Mouse (Mus musculus) right cerebral cortex, postnatal 36 days (tissue): ENCODE results near the gene Tbc1d13.

ENCODE experiments used
- DNase-seq, 2 experiments: peaks; one replicate each; pipeline ENCODE4 v3.0.0; 2022; ENCODE audit warnings: low spot score in 2 of 2, mixed read lengths in 1 of 2

The Tbc1d13 gene

DNA sequence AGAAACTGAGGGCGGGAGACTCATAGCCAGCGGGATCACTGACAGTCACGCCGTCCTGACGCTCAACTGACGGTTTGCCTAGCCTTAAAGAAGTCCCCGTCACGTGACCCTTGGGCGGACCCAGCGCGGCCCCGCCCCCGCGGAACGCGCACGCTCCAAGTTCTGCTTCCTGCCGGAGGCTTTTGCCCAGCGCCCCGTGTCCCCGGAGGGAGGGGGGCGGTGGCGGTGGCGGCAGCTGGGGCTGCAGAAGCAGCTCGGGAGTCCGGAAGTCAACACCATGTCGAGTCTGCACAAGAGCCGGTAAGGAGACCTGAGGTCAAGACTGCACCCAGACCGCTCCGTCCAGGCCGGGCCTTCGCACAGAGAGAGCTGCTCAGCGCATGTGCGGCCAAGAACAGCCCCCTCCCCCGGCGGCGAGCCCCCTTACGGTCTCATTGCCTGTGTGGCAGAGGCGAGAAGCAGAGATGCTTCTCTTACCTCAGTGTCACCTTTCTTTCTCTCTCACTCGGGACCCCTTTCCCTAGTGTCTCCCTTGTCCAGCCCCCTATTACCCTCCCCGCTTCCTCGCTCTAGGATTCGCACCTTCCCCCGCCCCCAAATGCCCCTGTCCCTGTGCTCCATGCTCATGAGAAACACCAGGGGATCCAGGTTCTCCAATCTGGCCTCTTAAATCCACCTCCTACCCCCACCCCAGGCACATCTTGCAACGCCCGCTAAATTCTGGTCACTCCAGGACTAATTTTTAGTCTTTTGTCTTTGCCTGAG is at the start of gene Tbc1d13:
Gene Tbc1d13, plus strand, starts transcription at position 134 of the 765 bp plus-strand sequence.
- DNase-seq: peak; percentile 96 to 97

DNA sequence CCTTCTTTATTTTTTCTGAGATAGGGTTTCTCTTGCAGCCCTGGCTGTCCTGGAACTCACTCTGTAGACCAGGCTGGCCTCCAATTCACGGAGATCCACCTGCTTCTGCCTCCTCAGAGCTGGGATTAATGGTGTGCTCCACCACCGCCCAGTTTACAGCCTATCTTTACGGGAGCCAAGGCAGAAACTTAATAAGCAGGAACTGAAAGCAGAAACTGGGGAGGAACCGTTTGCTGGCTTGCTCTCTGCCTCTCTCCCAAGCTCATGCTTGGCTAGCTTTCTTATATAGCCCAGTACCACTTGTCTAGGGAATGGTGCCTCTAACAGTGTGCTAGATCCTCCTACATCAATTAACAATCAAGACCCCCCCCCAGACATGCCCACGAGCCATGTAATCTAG is 49.4 kb upstream of the Tbc1d13 start:
- DNase-seq: no peak

DNA sequence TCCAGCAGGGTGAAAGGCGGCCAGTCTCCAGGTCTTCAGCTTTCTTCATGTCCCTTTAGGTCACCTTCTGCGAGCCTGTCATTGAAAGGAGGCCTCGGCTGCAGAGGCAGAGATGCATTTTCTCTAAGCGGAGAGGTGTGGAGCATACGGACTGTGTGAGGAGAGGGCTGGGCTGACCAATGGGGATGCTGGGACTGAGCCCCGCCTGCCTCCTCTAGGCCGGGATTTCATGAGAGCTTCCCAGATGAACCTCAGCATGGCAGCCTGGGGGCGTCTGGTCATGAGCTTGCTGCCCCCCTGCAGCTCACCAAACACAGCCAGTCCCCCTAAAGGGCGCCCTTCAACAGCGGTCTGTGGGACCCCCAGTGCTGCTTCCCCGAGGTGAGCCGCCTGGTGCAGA is 48.9 kb upstream of the Tbc1d13 start:
- DNase-seq: no peak

DNA sequence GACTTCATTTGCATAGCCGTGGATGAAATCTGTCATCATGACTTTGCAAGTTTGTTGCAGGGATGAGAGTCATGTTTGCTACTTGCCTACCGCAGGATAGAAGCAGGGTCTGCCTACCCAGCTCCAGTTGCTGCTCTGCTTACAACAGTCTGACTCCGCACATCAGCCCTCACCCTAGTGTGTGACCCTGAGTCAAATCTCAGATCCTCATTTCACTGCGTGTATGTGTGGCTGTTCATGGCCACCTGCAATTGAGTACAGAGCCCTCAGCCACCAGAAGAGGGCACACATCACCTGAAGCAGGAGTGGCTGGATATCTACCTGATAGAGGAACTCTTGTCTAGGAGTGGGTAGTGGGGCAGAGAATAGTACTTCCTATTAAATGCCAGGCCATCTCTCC is 46.2 kb upstream of the Tbc1d13 start:
- DNase-seq: no peak

DNA sequence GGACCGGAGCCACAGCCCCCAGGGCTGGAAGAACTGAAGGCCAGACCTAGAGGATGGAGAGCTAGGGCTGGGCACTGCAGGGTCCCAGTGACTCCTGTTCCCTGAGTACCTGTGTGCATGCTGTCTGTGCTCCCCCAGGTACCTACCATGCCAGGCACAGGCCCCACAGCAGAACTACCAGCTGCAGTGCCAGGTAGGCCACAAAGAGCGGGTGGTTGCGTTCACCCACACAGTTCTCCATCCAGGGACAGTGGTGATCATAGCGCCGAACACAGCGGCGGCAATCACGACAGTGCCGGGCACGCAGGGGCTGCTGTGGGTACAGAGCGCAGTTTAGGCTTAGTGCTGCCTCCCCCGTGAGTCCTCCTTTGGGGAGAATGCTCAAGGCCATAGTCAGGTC is 42.0 kb upstream of the Tbc1d13 start:
- DNase-seq: no peak

DNA sequence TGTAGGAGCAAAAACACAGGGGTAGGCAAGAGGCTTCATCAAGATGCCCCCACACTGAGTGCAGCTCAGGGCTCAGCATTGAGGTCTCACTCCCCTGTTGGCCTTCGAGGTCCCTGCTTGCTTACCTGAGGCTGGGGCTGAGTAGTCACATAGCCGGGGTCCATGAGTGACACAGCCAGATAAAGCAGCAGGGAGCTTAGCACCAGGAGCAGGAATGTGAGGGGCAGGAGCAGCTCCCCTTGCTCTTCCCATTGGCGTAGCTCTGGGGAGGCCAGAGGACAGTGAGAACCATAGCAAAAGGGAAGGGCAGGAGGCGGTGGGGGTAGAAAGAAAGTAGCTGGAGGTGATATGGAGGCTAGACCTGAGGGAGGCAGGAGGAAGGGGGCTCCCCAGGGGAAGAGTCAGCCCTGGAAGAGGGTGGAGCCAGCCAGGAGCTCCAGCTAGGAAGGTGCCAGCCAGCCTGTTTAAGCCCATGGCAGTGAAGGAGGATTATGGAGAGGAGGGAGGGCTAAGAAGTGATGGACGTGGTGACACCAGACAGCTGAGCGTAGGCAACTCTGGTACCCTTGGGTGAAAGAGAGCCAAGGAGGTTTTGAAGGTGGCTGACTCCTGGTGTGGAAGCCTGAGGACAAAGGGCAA is 41.1 kb upstream of the Tbc1d13 start:
- DNase-seq: no peak

DNA sequence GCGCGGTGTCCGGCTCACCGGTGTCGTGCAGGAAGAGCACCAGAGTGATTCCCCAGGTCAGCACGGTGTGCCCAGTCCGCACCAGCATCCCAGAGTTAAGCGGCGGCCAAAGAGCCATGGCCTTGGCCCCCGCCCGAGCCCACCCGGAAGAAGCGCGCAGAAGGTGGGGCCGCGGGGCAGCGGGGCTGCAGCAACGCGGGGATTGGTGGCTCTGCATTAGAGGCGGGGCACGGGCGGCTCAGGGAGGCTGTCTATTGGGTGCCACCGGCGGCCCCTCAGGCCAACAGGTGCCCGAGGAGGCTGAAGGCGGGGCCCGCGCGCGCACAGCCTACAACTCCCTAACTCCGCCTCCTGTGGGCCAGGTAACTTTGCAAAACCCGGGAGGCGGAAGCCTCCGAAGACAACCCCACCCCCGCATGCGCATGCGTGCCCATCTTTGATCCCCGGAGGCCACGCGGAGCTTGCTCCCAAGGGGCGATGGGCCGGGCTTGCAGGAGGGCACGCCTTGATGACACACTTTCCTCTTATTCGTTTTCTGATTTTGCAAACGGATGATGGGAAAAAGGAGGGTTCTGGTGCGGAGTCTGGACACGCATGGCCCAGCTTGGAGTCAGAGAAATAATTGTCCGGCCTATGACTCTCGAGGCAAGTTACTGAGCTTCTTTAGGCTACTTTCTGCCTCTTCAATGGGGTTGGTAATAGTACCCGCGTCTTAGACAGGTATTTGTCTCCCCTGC is 39.9 kb upstream of the Tbc1d13 start, which contains the start of gene Zdhhc12:
Gene Zdhhc12, minus strand, starts transcription at position 178 of the 737 bp plus-strand sequence.
- DNase-seq: peak; percentile 91 to 92

DNA sequence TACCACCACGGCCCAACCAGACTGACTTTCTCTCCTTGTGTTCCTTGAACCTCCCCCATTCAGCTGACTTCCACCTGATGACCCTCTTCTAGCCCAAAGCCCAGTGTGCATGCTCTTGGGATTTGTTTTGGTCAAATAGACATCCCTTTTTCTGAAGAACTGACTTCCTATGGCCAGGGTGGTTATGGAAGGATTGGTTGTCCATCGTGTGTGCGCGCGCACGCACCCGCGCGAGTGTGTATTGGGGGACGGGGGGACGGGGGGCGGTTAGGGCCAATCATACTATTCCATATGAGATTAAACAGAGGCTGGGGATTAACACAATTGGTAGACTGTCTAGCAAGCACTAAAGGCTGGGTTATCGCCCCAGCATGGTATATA is 39.3 kb upstream of the Tbc1d13 start:
- no peak for DNase-seq

DNA sequence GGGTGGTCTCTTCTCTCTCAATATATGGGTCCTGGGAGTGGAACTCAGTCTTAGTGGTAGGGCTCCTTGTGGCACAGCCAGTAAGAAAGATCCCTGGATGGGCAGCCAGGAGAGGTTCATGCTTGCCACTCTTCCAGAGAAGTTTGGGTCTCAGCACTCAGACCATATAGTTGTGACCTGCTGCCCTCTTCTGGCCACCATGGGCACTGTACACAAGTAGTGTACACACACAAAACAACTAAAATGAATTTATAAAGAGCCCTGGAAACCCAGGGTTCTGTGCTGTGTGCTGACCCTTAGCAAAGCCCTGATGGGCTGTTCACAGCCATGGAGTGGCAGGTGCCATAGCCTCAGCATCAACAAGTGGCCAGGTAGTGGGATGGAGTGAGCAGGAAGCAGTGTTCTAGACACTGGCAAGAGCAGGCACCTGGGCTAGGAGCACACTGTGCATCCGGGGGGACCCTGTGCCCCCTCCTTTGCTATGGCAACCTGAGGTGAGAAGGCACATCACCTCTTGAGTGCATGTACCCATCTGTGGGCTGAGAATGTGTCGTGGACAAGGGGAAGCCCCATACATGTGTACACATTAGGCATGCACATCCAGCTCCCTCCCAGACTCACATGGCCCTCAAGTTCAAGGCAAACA is 37.5 kb upstream of the Tbc1d13 start:
- no peak for DNase-seq

DNA sequence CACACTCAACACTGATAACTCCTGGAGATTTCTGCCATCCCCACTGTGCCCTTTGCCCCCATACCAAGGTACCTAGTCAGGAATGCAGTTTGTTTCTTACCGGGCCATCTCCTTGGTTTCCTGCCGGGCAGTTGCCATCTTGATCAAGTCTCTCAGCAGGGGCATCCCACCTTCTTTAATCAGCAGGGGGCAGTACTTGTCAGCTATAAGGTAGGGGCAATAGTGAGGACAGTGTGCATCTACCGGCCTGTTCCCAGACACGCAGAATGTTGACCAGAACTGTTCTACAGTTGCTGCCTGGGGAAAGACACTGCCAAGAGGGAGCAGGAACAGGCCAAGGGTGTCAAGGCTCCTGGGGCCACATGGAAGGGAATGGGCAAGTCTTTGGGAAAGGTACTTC is 33.3 kb upstream of the Tbc1d13 start:
- no peak for DNase-seq

DNA sequence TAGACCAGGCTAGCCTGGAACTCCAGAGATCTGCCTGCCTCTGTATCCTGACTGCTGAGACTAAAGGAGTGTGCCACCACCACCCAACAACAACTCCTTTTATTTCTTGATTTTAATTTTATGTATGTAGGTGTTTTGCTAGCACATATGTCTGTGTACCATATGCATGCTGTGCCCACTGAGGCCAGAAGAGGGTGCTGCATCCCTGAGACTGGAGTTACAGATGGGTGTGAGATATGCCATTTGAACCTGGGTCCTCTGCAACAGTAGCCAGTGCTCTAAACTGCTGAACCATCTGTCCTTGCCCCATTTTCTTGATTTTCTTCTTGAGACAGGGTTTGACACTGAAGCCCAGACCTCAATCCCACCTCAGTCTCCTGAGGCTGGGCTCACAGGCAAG is 27.2 kb upstream of the Tbc1d13 start:
- no peak for DNase-seq

DNA sequence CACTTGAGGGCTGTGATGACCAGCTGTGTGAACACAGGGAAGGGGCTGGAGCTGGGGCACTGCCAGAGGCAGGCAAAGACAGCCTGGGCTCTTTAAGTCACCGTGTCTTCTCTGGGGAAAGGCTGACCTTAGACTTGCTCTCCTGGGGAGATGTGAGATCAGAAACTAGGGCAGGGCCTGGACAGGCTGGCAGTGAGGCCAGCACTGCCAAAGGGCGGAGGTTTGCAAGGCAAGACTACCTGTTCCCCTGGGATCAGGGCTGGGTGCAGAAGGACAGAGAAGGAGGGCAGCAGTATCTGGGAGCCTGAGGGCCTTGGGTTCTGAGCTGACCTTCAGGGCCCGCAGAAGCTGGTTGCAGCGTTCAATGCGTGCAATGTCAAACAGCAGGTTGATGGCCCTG is 25.9 kb upstream of the Tbc1d13 start:
- no peak for DNase-seq

DNA sequence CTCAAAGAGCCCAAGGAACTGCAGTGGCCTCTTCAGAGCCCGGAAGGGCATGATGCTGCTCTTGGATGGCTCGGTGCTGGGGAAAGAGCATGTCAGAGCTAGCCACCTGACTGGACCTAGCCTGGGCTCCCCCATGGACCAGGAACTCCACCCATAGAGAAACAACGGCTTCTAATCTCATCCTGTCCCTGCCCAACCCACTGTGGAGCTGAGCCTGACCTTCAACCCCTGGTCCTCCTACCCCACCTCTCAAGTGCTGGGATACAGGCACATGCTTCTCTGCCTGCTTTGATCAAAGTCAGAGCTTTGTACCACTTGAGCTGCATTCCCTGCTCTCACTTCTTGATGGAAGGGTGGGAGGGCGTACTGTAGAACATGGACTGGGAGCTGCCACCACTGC is 25.3 kb upstream of the Tbc1d13 start:
- DNase-seq: no peak

DNA sequence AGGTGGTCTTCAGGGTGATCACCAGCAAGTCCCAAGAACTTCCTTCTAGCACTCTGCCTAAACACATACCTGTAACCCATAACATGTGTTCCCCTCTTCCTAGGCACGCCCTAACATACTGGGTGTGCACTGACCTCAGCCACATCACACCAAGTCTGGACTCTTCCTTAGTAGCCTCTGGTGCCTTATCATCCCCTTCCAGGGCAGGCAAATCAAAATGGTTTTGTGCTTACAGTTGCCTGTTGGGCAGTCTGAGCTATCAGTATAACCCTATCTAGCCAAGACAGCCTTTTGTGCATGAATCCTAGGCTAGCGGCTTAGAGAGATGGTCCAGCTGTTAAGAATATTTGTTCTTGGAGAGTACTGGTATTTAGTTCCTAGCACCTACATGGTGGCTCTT is 22.0 kb upstream of the Tbc1d13 start:
- no peak for DNase-seq

DNA sequence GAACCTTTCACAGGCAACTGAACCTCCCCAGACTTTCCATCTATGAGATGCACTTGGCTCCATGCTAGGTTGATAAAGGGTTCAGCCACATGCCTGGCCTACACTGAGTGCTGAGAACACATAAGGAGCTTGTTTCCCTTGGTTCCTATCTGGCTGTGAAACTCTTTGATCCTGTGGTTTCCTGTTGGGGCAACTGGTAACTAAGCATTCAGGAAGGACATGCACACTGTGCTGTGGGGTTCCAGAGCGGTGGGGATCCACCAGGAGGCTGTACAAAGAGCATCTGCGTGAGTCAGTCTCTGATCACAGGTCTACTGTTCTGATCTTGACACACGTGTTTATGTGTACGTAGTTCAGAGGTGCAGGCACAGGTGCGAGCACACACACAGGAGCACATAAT is 21.0 kb upstream of the Tbc1d13 start:
- no peak for DNase-seq

DNA sequence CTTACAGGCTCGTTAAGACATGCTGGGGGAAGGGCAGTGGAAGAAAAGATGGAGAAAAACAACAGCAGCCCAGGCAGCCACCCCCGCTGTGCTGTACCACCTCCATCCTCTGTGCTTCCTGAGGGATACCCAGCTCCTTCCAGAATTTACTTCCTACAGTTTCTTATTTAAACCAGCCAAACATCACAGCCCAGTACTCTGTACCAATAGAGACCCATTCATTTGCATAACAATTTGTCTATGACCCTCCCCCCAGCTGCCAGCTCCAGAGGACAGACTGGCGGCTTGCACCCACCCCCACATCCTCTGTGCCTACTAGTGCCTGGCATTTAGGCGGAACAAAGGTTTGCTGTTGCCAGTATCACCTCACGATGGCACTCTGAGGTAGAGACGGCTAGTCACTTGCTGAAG is 13.9 kb upstream of the Tbc1d13 start:
- DNase-seq: peak; percentile 80 to 85

DNA sequence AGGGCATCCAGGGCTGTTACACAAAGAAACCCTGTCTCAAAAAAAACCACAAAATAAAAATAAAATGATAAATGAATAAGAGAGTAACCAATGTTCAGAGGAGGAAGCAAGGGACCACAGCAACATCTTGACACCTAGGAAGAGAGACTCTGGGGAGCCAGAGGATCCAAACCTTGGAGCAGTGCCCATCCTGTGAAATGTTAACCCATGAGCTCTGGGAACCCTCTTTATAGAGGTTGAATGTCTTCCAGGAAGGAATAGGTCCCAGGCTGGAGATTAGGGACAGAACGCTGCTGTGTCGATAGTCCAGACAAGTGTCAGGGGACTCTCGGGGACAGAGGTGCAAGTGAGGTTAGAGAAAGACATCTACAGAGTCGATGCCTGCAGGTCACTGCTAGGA is 13.3 kb upstream of the Tbc1d13 start:
- DNase-seq: no peak

DNA sequence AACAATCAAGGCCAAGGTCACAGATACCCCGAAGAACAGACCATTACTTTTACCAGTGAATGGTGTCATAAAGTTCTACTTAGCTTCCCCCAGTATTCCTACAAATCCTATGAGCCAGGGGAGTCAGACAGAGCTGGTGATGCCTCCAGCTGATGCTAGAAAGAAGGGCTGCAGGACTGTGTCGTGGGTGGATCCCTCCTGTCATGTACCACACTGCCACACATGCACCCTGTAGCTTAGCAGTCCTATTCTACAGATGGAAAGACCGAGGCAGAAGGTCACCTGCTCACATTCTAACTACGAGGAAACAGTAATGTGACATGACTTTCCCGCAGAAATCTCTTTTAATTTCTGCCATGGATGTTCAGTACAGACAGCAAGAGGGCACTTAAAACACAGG is 10.8 kb upstream of the Tbc1d13 start:
- DNase-seq: no peak

DNA sequence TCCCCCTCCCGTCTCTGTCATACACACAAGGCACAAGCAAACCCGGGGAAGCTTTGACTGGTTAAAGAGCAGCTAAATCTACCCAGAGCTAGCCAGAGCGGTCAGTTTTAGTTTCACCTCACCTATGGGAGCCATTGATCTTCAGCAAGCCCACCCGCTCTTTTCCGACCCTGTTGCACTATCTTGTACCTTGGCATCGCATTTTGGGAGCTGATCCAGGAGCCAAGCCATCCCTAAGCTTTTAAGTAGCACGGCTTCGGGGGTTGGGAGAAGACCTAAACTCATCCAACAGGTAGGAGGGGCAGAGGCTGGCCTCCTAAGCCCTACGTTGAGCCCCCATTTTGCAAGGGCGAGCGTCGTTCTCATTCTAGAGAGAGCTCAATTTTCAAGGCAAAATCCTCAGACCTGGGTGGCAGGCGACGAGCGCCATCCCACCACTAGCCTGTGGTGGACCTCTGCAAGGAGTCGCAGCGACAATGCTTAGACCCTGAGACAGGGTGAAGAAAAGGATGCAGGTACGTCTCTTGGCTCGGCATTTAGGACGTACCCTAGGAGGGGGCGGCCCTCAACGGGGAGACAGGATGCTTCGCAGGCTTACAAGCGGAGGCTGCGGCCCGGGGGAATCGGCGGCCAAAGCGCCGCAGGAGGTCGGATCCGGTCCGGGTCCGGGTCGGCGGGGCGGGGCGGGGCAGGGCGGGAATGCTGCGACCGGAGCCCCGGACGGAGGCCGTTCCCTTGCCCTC is 9.6 kb upstream of the Tbc1d13 start:
- DNase-seq: peak in 1 of 2 experiments; percentile 25

DNA sequence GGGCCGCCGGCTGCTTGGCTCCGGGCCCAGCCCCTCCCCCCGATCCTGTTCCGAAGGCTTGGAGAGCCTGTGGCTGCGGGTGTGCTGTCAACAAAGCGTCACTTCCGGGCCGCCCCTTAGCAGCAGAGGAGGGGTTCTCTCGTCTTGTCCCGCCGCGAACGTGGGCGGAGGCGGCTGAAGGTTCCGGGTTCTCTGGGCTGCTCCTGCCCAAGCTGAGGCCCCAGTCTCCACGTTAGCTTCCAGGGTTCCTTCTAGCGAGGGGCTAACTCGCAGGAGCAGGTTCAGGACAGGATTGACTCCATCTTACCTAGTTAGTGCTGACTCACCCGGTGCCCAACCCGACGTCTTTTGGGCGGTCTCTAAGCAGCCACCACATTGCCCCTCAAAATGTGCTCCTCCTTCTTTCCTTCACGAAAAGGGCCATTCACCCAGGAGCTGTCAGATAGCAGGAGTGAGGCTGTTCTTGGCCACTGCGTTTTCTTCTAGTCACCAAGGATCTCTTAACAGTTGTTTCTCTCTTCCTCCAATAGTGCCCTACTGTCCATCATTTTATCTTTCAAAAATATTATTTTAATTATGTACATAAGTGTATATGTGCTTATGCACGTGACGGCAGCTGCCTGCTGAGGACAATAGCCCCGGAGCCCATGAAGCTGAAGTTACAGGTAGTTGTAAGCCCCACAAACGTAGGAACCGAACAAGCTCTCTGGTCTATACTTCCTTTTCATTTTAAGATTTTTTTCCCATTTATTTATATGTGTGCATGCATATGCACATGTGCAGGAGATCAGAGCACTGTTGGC is 8.9 kb upstream of the Tbc1d13 start, which contains the start of gene Zer1:
Gene Zer1, minus strand, starts transcription at position 114 of the 803 bp plus-strand sequence.
- DNase-seq: peak; percentile 92 to 94

DNA sequence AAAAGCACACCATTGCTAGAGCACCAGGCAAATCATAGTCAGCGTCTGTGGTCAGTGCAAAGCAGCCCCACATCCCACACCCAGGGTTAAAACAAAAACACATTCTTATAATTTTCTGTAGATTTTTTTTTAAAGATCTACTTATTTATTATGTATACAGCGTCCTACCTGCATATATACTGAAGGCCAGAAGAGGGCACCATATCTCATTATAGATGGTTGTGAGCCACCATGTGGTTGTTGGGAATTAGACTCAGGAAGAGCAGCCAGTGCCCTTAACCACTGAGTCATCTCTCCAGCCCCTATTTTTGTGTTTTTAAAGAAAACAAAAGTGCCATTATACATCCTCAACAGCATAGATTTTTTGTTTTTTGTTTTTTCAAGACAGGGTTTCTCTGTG is 4.8 kb upstream of the Tbc1d13 start:
- DNase-seq: no peak
